Mouse (Mus musculus) activated CD4-positive, CD25-positive, alpha-beta regulatory T cell, adult 4 months (primary cell): ENCODE results near the gene Serpinb1b. TPM values are rescaled to one million over a fixed set of nuclear protein-coding genes. Genes with fewer than 3 reads are reported as not detected.
"Not testable (repeated sequence)": the region's sequence is repeated elsewhere in the genome, so short reads cannot be mapped to it uniquely, and the experiment has no call there.

Experiments
- ATAC-seq: one replicate; pipeline ENCODE4 v1.8.0; 2017
- polyA plus RNA-seq, 2 experiments: library from polyadenylated mRNA; unstranded; fragments of 100-300 nt; shearing (Covaris generic); gene quantifications; one replicate each; pipeline ENCODE4 v1.2.1; 2017

The Serpinb1b gene
- polyA plus RNA-seq: not detected

DNA sequence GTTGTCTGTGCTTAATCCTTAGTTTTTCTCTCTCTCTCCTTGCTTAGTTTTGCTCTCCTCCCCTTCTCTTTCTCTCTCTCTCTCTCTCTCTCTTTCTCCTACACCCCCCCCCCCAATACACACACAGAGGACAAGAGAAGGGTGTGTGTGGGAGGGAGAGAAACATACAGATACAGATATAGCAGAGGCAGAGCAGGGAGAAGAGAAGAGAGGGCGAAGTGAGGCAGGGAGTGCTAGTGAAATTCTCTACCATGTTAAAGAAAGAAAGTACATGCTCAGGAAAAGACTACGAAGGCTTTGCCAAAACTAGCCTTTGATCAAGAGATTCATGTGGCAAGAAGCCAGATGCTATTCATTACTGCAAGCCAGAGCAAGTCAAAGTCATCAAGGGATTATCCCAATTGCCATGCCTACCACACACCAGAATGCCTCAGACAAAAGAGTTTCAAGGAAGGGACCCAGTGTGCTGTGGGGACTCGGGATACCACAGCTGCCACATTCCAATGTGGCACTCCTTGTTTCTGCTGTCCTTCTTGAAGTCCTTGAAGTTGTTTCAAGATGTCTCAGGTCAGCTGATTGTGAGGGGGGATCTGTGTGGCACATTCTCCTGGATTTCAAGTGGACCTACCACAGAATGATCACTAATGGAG, at the start of gene Serpinb1b:
Serpinb1b (plus strand) TSS at position 520 of the 650 bp plus-strand sequence.
- no peak for ATAC-seq

DNA sequence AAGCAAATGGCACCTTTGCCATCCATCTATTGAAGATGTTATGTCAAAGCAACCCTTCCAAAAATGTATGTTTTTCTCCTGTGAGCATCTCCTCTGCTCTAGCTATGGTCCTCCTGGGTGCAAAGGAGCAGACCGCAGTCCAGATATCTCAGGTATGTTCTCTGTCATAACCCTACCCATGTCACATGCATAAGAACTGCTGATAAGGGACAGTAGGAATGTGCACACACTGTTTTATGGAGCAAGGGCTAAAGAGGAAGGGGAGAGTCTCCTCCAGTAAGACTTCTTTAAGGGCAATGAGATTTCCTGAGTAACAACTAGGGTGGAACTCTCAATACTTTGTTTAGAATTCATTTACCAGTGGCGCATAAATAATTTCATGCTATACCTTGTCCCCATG, 48.9 kb upstream of the Serpinb1b start:
- ATAC-seq: not testable (repeated sequence)

DNA sequence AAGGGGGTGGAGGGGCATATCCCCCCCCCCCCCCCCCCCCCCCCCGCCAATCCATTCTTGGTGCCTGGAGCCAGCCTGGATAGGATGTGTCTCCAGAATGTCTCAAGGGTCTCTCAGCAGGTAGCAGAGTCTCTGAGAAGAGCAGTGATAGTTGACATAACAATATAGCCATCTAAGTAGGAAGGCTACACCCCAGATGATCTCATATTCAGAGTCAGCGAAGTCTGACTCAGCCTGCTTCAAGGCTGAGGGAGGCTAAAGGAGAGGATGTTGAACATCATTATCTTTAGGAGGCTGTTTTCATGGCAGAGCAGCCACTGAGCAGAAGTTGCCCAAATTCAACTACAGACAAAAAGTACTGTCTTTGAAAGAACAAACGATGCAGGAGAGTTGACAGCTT, 48.1 kb upstream of the Serpinb1b start:
- no peak for ATAC-seq

DNA sequence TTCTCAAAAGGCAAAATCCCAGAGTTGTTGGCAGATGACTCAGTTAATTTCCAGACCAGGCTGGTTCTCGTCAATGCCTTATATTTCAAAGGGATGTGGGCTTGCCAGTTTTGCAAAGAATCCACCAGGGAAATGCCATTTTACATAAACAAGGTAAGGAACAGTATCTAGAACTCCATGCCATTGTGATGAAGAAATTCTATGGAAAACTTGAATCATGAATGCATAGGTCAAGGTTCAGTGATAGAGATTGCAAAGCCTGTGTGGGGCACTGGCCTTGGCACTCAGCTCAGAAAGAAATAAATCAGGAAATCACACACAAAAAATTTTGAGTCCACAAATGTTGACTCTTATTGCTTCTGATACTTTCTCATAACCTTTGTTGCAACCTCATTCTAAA, 42.9 kb upstream of the Serpinb1b start:
- ATAC-seq: no peak

DNA sequence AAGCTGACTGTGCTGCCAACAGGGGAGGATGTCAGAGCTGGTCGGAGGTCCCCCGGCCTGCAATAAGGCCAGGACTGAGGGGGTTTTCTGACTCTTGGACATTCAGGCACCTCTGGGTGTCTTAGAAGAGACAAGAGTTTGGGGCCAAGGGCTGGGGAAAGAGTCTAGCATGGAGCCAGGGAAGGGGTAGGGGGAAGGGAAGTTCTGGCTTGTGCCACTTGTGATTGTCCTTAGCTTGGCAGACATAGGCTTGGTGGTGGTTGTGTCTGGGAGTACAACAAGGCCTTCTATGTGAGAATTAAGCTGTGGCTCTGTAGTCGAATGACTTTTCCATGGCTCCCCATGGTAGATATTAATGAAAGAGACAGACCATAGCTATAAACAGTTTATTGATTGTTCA, 34.8 kb upstream of the Serpinb1b start:
- ATAC-seq: no peak

DNA sequence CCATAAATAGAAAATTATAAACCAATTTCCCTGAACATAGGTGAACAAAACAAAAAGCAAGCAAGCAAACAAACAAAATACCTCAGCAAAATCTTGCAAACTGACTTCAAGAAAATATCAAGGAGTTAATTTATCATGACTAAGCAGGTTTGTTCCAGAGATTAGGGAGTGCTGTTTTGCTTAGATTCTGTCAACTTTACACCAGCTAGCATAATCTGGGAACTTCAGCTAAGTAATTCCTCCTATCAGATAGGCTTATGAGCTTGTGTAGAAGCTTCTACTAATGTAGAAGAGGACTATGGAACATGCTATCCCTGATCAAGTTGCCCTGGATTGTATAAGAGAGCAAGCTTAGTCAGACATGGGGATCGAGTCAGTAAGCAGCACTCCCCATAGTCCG, 31.1 kb upstream of the Serpinb1b start:
- ATAC-seq: no peak

DNA sequence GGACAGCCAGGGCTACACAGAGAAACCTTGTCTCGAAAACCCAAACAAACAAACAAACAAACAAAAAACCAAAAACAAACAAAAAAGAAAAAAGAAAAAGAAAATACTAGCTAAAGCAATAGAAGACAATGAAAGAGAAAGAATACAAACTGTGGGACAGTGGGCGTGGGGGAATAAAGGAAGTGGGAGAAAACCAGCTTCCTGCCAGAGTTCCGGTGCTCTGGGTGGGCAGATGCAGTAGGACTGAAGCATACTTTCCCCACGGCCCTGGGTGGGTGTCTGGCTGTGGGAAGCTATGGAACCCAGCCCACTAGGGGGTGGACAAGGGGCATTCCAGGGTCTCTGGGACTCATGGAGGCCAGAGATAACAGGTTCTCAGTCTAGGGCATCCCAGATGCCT, 30.2 kb upstream of the Serpinb1b start:
- ATAC-seq: no peak

DNA sequence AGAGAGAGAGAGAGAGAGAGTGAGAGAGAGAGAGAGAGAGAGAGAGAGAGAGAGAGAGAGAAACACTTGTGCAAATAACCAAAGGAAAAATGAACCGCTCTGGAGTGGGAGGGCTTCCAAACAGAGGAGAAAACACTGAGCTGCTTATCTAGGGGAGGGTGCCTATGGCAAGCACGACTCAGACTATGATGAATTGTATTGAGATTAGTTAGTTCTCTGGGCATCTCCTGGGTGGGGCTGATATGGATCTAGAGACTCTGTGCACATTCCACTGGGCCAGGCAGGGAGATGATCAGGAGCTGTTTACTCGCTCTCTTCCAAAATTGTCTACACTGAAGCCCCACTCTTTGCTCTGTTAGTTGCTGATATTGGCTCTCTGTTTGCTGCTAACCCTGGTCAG, 26.7 kb upstream of the Serpinb1b start:
- ATAC-seq: no peak

DNA sequence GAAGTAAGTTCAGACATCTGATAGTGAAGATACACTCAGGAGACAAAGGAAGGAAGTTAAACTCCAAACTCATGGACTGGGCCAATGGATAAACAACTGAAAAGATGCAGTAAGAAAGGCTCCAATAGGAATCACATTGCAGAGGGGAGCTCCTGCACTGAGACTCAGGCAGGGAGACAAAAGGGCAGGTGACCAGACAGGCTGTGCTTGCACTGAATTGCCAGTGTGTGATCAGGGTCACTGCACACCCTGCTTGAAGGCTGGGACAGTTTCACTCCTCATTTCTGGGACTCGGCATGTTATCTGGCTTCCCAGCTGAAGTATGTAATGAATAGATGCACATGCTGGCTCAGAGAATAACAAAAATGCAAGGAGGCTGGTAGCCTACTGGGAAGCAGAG, 15.3 kb upstream of the Serpinb1b start:
- no peak for ATAC-seq

DNA sequence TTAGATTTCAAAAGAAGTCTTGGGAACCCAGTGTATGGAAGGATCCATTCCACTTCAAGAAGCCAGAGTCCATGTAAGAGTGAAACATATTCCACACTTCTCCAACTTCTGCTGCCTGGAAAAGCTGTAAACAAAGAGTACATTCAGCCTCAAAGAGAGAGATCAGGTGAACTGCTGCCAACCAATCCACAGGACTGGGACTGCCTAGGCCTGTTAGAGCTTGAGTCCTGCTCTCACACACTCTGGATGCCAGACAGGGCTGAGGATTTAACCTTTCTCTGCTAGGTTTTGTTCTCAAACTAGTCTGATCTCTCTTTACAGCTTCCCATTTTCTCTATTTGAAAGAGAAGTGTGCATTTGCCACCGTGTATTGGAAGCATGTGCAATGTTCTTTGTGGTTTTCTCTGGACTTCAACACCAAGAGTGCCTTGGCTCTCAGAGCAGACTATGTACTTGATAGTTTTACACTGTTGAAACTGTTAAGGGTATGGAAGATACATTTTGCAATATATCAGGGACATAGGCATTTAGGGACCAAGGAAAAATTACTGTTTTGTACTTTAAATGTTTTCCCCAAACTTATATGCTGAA, 10.9 kb upstream of the Serpinb1b start:
- no peak for ATAC-seq

DNA sequence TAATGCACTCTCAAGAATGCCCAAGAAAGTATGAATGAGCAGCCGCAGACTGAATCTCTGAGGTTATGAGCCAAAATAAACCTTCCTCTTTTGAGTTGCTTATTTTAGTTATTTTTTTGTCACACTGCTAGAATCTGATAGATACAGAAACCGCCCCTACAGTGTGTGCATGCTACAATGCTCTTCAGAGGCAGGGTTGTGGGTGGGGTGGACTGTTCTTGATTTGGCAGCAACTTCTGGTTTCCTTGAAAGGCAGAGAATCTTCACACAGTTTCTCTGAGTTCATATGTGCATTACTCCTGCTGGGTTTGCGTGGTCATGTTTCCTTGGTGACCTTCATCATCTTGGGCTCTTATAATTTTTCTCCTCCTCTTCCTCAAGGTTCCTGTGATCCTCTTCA, 10.2 kb upstream of the Serpinb1b start:
- no peak for ATAC-seq

DNA sequence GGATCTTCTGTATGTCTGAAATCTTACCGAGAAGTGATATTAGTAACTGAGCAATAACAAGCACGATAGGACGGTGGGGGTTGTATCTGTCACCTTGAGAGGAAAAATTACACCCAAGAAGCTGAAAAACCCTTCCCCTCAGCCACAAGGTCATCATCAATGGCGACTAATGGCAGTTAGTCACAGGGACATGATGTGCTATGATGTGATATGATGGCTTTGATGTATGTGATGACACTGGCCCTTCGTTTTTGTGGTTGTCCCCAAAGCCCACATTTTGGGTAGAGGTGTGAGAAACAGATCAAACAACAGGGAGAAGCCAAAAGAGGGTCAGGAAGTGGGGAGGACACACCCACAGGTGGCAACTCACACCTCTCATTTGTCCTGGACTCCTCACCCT, 6.6 kb upstream of the Serpinb1b start:
- ATAC-seq: no peak

DNA sequence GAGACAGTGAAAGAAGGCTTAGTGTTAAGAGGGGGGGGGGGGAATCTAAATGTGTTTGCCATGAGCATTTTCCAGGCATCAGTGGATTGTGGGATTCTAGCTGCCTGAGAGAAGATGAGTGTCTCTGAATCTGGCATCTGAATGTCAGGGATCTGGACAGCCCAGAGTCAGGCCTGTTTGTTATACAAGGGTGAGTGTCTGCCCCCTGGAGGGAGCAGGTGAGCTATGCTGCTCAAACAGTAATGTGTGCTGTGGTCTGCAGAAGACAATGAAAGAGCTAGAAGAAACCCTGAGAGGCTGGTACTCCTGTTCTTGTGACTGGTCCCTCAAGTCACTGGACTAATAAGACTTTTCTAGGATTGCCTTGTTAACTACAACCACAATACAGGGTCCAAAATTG, 4.3 kb upstream of the Serpinb1b start:
- ATAC-seq: peak; percentile 71

DNA sequence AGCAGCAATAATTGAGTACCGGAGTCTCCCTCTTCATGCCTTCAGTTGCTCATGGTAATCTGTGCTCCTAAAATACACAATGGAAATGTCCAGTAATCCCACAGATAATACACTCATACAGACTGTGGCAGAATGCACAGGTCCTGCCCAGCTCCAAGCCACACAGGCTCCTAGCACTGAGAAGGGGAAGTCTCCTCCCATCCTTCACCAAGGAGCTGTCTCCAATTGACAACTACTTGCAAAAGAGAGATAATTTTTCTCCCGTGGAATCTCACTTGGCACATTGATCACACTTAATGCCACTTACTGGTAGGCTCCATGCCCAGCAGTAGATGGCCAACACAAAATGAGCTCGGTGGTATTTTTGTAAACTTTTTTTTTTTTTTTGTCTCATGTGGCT, 2.1 kb upstream of the Serpinb1b start:
- ATAC-seq: no peak

DNA sequence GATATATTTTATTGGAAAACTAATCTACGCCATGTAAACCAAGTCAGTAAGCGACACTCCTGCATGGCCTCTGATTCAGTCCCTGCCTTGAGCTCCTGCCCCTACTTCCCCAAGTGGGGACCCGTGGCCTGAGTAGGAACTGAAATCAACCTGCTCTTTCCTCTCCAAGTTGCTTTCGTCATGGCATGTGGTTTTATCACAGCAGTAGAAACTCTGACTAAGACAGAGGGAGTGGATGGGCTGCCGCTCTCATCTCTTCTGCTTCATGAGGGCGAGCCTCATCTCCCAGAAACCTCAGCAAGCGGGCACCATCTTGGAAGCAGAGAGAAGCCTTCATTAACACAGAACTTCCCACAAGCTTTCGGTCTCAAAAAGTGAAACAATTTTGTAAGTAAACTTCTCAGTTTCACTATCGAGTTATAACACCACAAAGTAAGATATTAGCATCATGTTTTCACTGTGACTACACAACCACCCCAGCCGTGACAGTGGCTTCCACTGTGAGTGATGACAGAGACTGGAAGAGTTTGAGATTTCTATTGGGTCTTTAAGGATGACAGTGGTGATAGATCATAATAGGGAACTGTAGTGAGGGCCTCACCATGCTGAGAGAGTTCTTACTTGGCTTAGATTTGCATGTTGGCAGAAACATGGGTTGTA, 1.2 kb upstream of the Serpinb1b start:
- ATAC-seq: peak; percentile 58

DNA sequence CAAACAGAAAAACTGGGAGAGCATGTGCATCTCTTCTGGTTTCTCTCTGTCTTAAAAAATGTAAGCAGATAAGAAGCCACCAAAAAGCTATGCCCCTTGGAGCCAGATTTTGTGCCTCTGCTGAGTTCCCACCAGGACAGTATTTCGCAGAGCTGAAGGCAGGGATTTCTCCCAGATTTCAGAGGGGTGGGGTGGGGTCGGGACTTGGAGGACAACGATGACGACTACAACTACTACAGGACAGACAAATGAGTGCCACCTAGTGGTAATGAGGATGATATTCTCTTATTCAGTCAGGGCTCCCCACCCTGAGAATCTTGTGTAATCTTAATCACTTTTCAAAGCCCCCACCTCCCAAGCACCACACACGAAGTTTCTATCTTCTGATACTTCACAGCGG, 1.0 kb downstream of the Serpinb1b start:
- ATAC-seq: peak; percentile 38

DNA sequence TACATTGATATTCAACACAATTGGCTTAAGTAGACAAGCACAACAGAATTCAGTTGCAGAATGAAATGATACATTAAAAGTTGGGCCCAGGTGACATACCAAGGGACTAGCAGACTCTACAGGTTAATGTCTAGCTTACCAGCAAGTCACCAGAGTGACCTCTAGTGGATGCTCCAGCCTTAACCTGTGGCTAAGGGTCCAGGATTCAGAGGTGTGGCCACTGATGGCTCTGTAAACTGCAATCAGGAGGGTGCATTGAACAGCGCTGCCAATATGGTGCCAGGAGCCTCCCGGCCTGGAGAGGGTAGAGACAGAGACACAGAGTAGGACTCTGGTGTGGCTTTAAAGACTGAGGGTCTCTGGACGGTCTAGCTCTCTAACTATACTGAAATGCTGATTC, 2.0 kb downstream of the Serpinb1b start:
- ATAC-seq: no peak

DNA sequence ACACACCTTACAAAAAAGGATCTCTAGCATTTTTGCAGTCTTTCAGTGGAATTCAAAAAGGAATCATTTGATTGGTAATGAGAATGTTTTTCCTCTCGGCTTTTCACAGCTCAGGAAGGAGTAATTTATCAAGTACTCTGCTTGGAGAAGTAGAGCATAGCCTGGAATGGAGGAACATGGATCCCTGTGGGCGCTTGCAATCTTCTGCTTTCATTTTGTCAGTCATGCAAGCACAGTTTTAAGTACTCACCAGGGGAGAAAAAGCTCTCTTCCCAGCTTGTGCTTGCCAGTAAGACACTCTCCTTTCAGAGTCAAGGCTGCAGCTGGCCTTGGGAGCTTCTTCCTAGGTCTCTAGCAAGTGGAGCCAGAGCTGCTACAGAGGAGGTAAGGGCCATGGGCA, 5.5 kb downstream of the Serpinb1b start:
- no peak for ATAC-seq

DNA sequence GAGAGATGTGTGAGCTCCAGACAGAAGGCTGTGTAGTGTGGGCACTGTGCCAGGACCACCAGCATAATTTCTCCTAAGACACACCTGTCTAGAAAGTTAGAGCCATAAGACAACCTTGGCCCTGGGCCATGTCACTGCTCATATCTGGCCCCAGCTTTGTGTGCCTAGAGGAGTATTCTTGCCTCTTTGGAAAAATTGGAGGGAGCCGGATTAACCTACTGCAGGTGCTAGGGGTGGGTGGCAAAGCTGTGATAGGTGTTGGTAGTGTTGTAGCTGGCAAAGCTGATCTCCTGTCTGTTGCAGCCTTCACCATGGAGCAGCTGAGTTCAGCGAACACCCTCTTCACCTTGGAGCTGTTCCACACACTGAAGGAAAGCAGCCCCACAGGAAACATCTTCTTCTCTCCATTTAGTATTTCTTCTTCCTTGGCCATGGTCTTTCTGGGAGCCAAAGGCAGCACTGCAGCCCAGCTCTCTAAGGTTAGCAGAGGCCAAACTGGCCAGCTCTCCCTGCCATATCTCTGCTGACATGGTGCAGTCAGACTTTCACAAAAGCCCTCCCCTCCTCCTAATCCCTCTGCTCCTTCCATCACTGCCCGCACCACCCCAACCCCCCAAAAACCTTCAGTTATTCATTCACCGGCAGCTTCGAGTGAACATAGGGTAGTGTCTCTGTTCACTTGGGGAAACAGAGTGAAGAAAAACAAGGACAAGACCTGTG, 6.8 kb downstream of the Serpinb1b start:
- ATAC-seq: no peak

DNA sequence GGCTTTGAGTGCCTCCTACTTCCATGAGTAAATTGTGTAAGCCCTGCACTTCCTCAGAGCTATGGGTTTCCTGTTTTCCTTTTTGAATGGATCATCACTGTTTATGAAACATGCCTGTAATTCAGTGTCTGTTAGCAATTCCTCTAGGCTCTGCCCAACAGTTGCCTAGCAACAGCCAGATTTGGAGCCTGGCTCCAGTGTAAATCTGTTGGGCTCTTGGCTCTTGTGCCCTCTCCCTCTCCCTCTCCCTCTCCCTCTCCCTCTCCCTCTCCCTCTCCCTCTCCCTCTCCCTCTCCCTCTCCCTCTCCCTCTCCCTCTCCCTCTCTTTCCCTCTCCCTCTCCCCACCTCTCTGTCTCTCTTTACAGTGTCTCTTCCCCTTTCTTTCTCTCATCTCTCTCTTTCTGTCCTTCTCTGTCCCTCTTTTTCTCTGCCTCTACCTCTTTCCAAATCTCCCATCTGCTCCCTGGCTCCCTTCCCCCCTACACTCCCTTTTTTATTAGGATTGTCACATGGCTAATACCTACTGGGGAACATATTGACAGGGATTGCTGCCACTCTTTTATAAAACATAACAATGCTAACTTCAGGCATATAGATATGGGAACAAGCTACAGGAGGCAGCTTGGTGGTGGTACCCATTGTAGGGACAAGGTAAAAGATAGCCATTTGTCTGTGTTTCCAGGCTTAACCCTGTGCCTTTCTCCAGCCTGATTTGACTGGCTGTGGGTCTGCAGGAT, 7.5 kb downstream of the Serpinb1b start:
- no peak for ATAC-seq

DNA sequence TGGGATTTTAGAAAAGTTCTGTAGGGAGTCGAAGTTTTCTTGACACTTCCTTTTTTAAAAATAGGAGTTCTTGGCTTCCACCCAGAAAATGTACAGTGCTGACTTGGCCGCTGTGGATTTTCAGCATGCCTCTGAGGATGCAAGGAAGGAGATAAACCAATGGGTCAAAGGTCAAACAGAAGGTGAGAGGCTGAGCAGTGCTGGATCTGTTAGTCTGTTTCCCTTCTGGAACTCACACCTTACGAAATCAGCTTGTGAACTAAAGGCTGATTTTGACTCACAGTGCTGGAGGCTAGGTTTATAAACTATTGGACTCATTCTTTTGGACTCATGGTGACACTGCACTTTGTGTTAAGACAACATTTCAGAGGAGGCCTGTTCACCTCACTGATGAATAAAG, 11.2 kb downstream of the Serpinb1b start:
- no peak for ATAC-seq

DNA sequence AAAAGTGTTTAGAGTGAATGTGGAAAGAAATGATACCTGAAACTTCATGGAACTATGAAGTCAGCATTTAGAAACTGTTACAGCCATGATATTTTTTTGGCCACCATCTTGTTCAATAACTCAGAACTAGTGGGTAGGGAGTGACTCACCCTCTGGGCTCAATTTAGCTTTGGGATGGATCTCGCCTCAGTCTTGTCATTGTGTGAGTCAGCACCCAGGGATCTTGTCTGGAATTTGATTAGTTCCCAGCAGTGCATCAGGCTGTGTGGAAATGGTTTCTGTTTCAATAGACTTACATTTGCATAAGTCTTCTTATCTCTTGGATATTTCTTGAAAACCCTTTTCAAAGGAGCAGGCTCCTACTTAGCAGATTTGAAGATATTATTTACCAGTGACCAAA, 12.2 kb downstream of the Serpinb1b start:
- ATAC-seq: no peak

DNA sequence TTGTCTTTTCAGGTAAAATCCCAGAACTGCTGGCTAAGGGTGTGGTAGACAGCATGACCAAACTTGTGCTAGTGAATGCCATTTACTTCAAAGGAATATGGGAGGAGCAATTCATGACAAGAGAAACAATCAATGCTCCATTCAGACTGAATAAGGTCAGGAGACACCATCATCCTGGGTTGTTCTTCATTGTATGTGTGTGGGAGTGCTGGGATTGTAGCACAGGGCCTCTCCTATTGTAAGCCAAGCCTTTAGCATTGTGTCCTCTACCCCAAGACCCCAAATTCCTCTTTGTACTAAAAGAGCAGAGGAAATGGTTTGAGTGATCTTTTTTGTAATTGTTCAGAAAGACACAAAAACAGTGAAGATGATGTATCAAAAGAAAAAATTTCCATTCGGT, 12.9 kb downstream of the Serpinb1b start:
- no peak for ATAC-seq
